Comparison of ENCODE assay signal across 9 mouse cellular contexts in the genomic region with DNA sequence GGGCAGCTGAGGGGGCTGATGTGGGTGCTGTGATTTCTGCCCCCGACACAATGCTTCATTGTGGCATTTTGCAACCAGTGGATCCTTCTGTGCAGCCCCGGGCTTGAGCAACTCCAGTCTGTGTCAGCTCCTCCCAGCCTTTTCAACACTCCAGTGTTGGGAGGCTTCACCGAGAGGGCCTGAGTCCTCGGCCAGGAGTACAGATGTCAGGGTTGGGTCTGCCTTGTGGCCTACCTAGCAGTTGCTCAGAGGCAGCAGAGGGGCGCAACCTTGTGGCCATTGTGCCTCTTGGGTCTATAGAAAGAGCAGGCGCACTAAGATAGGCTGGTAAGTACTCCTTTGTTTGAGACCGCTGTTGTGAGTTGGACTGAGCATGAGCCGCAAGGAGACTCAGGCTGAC. TPM values are rescaled to one million over a fixed set of nuclear protein-coding genes. Genes with fewer than 3 reads are reported as not detected.
DNase-seq lines count a peak whose midpoint lies in the region; ATAC-seq and TF ChIP-seq lines count a peak whose summit lies in the region.
"Had no signal": no experiment of that assay in that cellular context is flagged by ENCODE, and none has a peak within 500 bp of the region (broad histone marks: within the 10 kb centered on the region; RNA-seq: fewer than 3 reads in every experiment).

No protein-coding gene starts in this region.

- WGBS in limb, embryonic 15.5 days: 71% methylated on average over 8 of the region's 8 CpGs
- WGBS in stomach, embryonic 16.5 days: 65% methylated on average over 8 of the region's 8 CpGs

- no peak for ATAC-seq in limb, embryonic 15.5 days (ENCODE audit: insufficient number of reproducible peaks, low FRiP score, low TSS enrichment, low read depth)
- no peak for ATAC-seq in stomach, embryonic 16.5 days (ENCODE audit: insufficient read depth, low FRiP score)
- ATAC-seq in monocyte, adult 5-6 weeks (replicated peaks; ENCODE audit: insufficient number of reproducible peaks, low FRiP score, low TSS enrichment, poor library complexity, severe bottlenecking): no peak

- peaks cover 37% of the 10 kb centered on the region for H3K4me1 ChIP-seq in limb, embryonic 15.5 days
- peaks cover 40% of the 10 kb centered on the region for H3K4me1 ChIP-seq in stomach, embryonic 16.5 days (ENCODE audit: control insufficient read depth, insufficient read depth, low read length)

- H3K9ac ChIP-seq in limb, embryonic 15.5 days: no peak overlapping the region
- H3K9ac ChIP-seq in stomach, embryonic 16.5 days (ENCODE audit: low read length): peak overlapping the region; percentile 94; the same call in 1 of the 2 replicates
- H3K9ac ChIP-seq: midbrain, embryonic 12.5 days had no signal

- peaks cover 3% of the 10 kb centered on the region; the same call in 1 of the 2 replicates for H3K36me3 ChIP-seq in limb, embryonic 15.5 days
- H3K36me3 ChIP-seq in stomach, embryonic 16.5 days (ENCODE audit: control insufficient read depth, insufficient read depth, low read length): no peaks in the 10 kb centered on the region

- TF ChIP-seq CTCF in layer of hippocampus, adult 2 months (conservative IDR thresholded peaks at IDR 0.05): no peak

- peak overlapping the region; percentile 86; the same call in 1 of the 2 replicates for H3K27ac ChIP-seq in layer of hippocampus, adult 2 months
- peak overlapping the region; percentile 59; the same call in 1 of the 2 replicates for H3K27ac ChIP-seq in limb, embryonic 15.5 days
- H3K27ac ChIP-seq in stomach, embryonic 16.5 days (ENCODE audit: low read length): peak overlapping the region; percentile 21; the same call in 1 of the 2 replicates
- H3K27ac ChIP-seq: midbrain, embryonic 12.5 days had no signal

- H3K27me3 ChIP-seq in limb, embryonic 15.5 days: no peaks in the 10 kb centered on the region
- no peaks in the 10 kb centered on the region for H3K27me3 ChIP-seq in stomach, embryonic 16.5 days (ENCODE audit: control insufficient read depth, insufficient read depth, low read length)

- H3K4me3 ChIP-seq in layer of hippocampus, adult 2 months: no peak overlapping the region
- H3K4me3 ChIP-seq in limb, embryonic 15.5 days: no peak overlapping the region
- no peak overlapping the region for H3K4me3 ChIP-seq in stomach, embryonic 16.5 days (replicated peaks; ENCODE audit: low read length)
- H3K4me3 ChIP-seq: midbrain, embryonic 12.5 days had no signal

- H3K9me3 ChIP-seq in limb, embryonic 15.5 days: no peaks in the 10 kb centered on the region
- H3K9me3 ChIP-seq in stomach, embryonic 16.5 days (replicated peaks; ENCODE audit: control insufficient read depth, low read length): no peaks in the 10 kb centered on the region
- H3K9me3 ChIP-seq: midbrain, embryonic 12.5 days had no signal

- H3K4me2 ChIP-seq in limb, embryonic 15.5 days: no peak overlapping the region
- peak overlapping the region; percentile 86 for H3K4me2 ChIP-seq in stomach, embryonic 16.5 days (ENCODE audit: low read depth, low read length)
- H3K4me2 ChIP-seq: midbrain, embryonic 12.5 days had no signal

- no peak for DNase-seq in layer of hippocampus, adult 2 months (ENCODE audit: low spot score in 2 of 2)
- DNase-seq in layer of hippocampus, postnatal 36 days: no peak
- DNase-seq in adrenal gland, postnatal 14 days: peak; percentile 56
- DNase-seq in ovary, adult 18-20 months (ENCODE audit: low spot score): no peak
- DNase-seq in kidney, postnatal 14 days: no peak

RNA-seq across cellular contexts. Expression of a gene that starts 1.5 kb away (rescaled TPM):
- total RNA-seq in layer of hippocampus, adult 2 months (2021): 1 to 10 TPM; 5.8 to 8.3 TPM
- total RNA-seq in layer of hippocampus, postnatal 36 days (2021): 1 to 10 TPM; 7.1 to 8.4 TPM
- total RNA-seq in adrenal gland, postnatal 14 days (2021): 12.3 and 13.0 TPM in 2 replicates
- 5.8 and 6.4 TPM in 2 replicates for polyA plus RNA-seq in limb, embryonic 15.5 days (2015; fragmentation: Nextera tagmentation; extraction: Ambion mirVana)
- polyA plus RNA-seq in stomach, embryonic 16.5 days (2015; fragmentation: Nextera tagmentation; extraction: Ambion mirVana): 6.6 and 8.8 TPM in 2 replicates
- total RNA-seq in monocyte, adult 5-6 weeks (2017): 5.0 to 42.9 TPM (median 14.7 TPM) in 3 replicates

RNA-seq across cellular contexts. Expression of a gene that starts 15.5 kb away (rescaled TPM):
- total RNA-seq in layer of hippocampus, adult 2 months (2021): 100 to 1,000 TPM; 119 to 128 TPM
- total RNA-seq in layer of hippocampus, postnatal 36 days (2021): 100 to 1,000 TPM; 124 to 125 TPM
- 132 and 135 TPM in 2 replicates for total RNA-seq in adrenal gland, postnatal 14 days (2021)
- 315 and 319 TPM in 2 replicates for polyA plus RNA-seq in limb, embryonic 15.5 days (2015; fragmentation: Nextera tagmentation; extraction: Ambion mirVana)
- polyA plus RNA-seq in stomach, embryonic 16.5 days (2015; fragmentation: Nextera tagmentation; extraction: Ambion mirVana): 257 and 277 TPM in 2 replicates
- 72.4 to 128 TPM (median 93.3 TPM) in 3 replicates for total RNA-seq in monocyte, adult 5-6 weeks (2017)

RNA-seq across cellular contexts. Expression of a gene that starts 45.0 kb away (rescaled TPM):
- not detected for total RNA-seq in layer of hippocampus, adult 2 months (2021)
- total RNA-seq in layer of hippocampus, postnatal 36 days (2021): not detected
- not detected in 2 replicates for total RNA-seq in adrenal gland, postnatal 14 days (2021)
- not detected in 2 replicates for polyA plus RNA-seq in limb, embryonic 15.5 days (2015; fragmentation: Nextera tagmentation; extraction: Ambion mirVana)
- polyA plus RNA-seq in stomach, embryonic 16.5 days (2015; fragmentation: Nextera tagmentation; extraction: Ambion mirVana): not detected in 2 replicates
- not detected in 3 replicates for total RNA-seq in monocyte, adult 5-6 weeks (2017)
- polyA plus RNA-seq: midbrain, embryonic 12.5 days had no signal

Comparison
In these comparisons a context has a peak if more than half of its experiments do, and no peak if none do; other contexts are left out.
1. H3K27ac ChIP-seq: peak in every context shown above with its lines; median percentile 86 in layer of hippocampus, adult 2 months; 59 in limb, embryonic 15.5 days; 21 in stomach, embryonic 16.5 days.